Mouse (Mus musculus): ENCODE results near the gene 2310007B03Rik.

The 2310007B03Rik gene

DNA sequence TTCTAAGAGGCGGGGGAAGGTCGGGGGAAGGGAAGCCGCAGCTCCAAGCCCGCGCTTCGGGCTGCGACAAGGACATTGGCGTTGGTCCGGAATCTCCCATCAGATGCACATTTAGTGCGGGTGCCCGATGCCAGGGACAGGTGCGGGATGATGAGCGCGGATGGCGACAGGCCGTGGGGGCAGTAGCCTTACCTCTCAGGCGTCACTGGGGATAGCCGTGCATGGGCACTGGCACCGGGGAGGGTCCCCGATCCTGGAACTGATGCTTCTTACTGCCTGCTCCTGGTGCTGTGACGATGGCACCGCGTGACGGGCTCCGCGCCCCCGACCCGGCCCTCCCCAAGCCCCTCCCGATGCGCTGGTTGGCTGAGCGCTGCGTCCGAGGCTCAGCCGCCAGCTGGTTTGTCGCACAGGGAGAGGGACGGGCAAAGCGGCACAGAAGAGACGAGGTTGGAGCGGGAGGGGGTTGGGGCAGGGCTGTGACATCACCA lies 59.1 kb downstream of the 2310007B03Rik start, which contains the start of gene Kif1a:
Gene Kif1a, minus strand, starts transcription at position 381 of the 491 bp plus-strand sequence.
- peak; percentile 51 for DNase-seq (ENCODE audit: low read depth, low spot score)

Measured in forelimb bud, embryonic 11.5 days (tissue).